Mouse (Mus musculus) CH12.LX (cell line): ENCODE measurements around the gene Cntn2.

Experiments
- CHD2 ChIP-seq: IDR thresholded peaks from 2 replicates; pipeline ENCODE4 v1.6.1; 2011; ENCODE audit warnings: low read length, improper control_type of control experiment
- CTCF ChIP-seq, 2 experiments: IDR thresholded peaks in 1 of 2; conservative IDR thresholded peaks in 1 of 2; 2 replicates each; pipeline ENCODE4 v1.5.1; 2011 to 2012; ENCODE audit warnings: low read depth in 2 of 2, low read length in 2 of 2, improper control_type of control experiment in 1 of 2, inconsistent platforms in 1 of 2, mild to moderate bottlenecking in 1 of 2, moderate library complexity in 1 of 2
- E2F4 ChIP-seq: IDR thresholded peaks from 2 replicates; pipeline ENCODE4 v1.6.1; 2011; ENCODE audit warnings: low read depth, low read length, improper control_type of control experiment; ENCODE audit not compliant: insufficient replicate concordance
- EP300 ChIP-seq: IDR thresholded peaks from 2 replicates; pipeline ENCODE4 v1.6.1; 2011; ENCODE audit warnings: low read length, improper control_type of control experiment
- ETS1 ChIP-seq: conservative IDR thresholded peaks from 2 replicates; pipeline ENCODE4 v1.6.1; 2012; ENCODE audit warnings: low read depth, mild to moderate bottlenecking, inconsistent platforms, low read length, improper control_type of control experiment, moderate library complexity
- GABPA ChIP-seq: IDR thresholded peaks from 2 replicates; pipeline ENCODE4 v1.6.1; 2012; ENCODE audit warnings: low read depth, low read length, improper control_type of control experiment, inconsistent platforms; ENCODE audit not compliant: insufficient replicate concordance
- MYC ChIP-seq: IDR thresholded peaks from 2 replicates; pipeline ENCODE4 v1.6.1; 2011; ENCODE audit warnings: low read depth, mild to moderate bottlenecking, improper control_type of control experiment, low read length
- PAX5 ChIP-seq: IDR thresholded peaks from 2 replicates; pipeline ENCODE4 v1.6.1; 2012; ENCODE audit warnings: low read length, inconsistent platforms, mixed read lengths
- POLR2A ChIP-seq: IDR thresholded peaks from 2 replicates; pipeline ENCODE4 v1.6.1; 2011; ENCODE audit warnings: low read depth, mild to moderate bottlenecking, improper control_type of control experiment, low read length
- TBP ChIP-seq: conservative IDR thresholded peaks from 2 replicates; pipeline ENCODE4 v1.6.1; 2011; ENCODE audit warnings: low read depth, low read length, improper control_type of control experiment
- USF1 ChIP-seq: IDR thresholded peaks from 2 replicates; pipeline ENCODE4 v1.6.1; 2014; ENCODE audit warnings: low read depth, mild to moderate bottlenecking, inconsistent platforms, low read length, improper control_type of control experiment
- ZNF384 ChIP-seq: IDR thresholded peaks from 2 replicates; pipeline ENCODE4 v1.6.1; 2012; ENCODE audit warnings: low read depth, low read length, improper control_type of control experiment, inconsistent platforms

DNA sequence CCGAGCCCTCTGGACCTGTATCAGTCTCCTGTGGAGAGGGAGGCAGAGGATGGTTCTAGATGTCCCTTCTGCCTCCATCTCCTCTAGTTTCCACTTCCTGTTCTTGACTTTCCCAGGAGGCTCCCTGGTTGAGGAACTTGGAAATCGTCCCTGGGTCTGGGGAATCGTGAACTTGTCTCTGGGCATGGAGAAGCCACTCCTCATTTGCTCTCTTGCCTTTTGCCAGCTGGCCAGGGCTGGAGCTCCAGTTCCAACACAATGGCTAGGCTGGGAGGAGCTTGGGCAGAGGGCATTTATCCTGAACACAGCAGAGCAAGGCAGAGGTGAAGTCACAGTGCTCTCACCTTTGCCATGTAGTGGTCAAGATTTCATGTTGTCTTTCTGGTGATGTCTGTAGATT lies 6.6 kb downstream of the Cntn2 start:
- TF ChIP-seq CTCF (conservative IDR thresholded peaks at IDR 0.05 in 1 of 2, IDR thresholded peaks at IDR 0.05 in 1 of 2; ENCODE audit: low read depth in 2 of 2, low read length in 2 of 2) (no peak), GABPA (no peak), MYC (no peak), ZNF384 (no peak), TBP (no peak), POLR2A (no peak), USF1 (no peak), EP300 (no peak), ETS1 (no peak), CHD2 (no peak), E2F4 (no peak), PAX5 (no peak)
